Mouse (Mus musculus): ENCODE data around the gene Tulp2. TPM values are rescaled to one million over a fixed set of nuclear protein-coding genes. Genes with fewer than 3 reads are reported as not detected.
"Not testable (repeated sequence)": the region's sequence is repeated elsewhere in the genome, so short reads cannot be mapped to it uniquely, and the experiment has no call there.

The Tulp2 gene
- polyA plus RNA-seq, 1 experiment = 0.04 TPM

DNA sequence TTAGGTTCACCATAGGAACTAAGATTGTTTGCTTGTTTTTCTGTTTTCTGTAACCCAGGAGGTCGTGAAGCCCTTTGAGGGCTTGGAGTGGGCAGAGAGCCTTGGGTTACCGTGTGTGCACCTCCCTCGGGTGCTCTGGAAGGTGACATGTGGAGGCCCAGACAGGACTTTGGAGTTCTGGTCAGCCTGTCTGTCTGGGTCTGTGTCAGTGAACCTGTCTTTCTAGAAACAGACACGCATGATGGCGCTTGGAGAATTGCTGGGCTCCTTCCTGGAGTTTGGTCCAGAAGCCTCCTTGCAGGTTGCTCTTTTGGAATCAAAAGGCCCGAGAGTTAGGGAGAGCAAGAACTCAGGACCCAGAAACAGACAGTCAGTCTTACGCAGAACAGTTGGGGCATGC, 21.3 kb upstream of the Tulp2 start:
- DNase-seq (ENCODE audit: low read depth in 1 of 2, low spot score in 2 of 2) = no peak
- H3K36me3 ChIP-seq (ENCODE audit: control insufficient read depth, insufficient read depth, low read length) = peaks cover 34% of the 10 kb centered on the region
- peaks cover 6% of the 10 kb centered on the region; the same call in 1 of the 2 replicates for H3K4me1 ChIP-seq (ENCODE audit: control insufficient read depth, insufficient read depth, insufficient read length)
- TF ChIP-seq POLR2A (IDR thresholded peaks at IDR 0.05; ENCODE audit: low read depth, low read length) (no peak), CTCF (IDR thresholded peaks at IDR 0.05; ENCODE audit: extremely low read depth, insufficient read depth, insufficient read length, insufficient replicate concordance) (no peak)
- WGBS = 60% methylated on average over 7 of the region's 7 CpGs
- no peaks in the 10 kb centered on the region for H3K27me3 ChIP-seq (ENCODE audit: control insufficient read depth, insufficient read depth, low read length)
- H3K4me3 ChIP-seq (ENCODE audit: extremely low read depth, insufficient read depth, insufficient read length) = no peak overlapping the region
- peak overlapping the region; percentile 79 for H3K27ac ChIP-seq (ENCODE audit: insufficient read depth, low read length)

DNA sequence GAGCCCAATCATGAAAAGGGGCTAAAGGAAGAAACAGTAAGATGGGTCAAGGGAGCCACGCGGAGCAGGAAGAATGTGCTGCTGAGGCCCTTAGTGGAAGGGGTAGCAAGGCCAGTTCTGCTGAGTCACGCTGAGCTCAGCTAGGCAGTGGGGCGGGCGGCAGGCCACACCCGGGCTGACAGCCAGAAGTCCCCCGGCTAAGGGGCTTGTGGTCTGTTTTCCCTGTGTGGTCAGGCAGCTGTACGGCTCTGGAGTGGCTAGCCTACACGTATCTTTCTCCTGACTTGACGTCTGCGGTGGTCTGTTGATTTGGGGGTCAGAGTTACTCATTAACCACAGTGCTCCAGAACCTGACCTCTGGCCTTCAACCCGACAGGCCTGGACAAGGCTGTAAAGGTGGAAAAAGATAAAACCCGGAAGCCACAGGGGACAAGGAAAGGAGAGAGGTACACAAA, 20.8 kb upstream of the Tulp2 start:
- no peaks in the 10 kb centered on the region for H3K27me3 ChIP-seq (ENCODE audit: control insufficient read depth, insufficient read depth, low read length)
- peak overlapping the region; percentile 79 for H3K27ac ChIP-seq (ENCODE audit: insufficient read depth, low read length)
- 46% methylated on average over 13 of the region's 13 CpGs for WGBS
- H3K4me1 ChIP-seq (ENCODE audit: control insufficient read depth, insufficient read depth, insufficient read length) = peaks cover 9% of the 10 kb centered on the region; the same call in 1 of the 2 replicates
- TF ChIP-seq CTCF (IDR thresholded peaks at IDR 0.05; ENCODE audit: extremely low read depth, insufficient read depth, insufficient read length, insufficient replicate concordance) (no peak), POLR2A (IDR thresholded peaks at IDR 0.05; ENCODE audit: low read depth, low read length) (no peak)
- peak in 1 of 2 experiments; percentile 33 for DNase-seq (ENCODE audit: low read depth in 1 of 2, low spot score in 2 of 2)
- peaks cover 34% of the 10 kb centered on the region for H3K36me3 ChIP-seq (ENCODE audit: control insufficient read depth, insufficient read depth, low read length)
- H3K4me3 ChIP-seq (ENCODE audit: extremely low read depth, insufficient read depth, insufficient read length) = no peak overlapping the region

DNA sequence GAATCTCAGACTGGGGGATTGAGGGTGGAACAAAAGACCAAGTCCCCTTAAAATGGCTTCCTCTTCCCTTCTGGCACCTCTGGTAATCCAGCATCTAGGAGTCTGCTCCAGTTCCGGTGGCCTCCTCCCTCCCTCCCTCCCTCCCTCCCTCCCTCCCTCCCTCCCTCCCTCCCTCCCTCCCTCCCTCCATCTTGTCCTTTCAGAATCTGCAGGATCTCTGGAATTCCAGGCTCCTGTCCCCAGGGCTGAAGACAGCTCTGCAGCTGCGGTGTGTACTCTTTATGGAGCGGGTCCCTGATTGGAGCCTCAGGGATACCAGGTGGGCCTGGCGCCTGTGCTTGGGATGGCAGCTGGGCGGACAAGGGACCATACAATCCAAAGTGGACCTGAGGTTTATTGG, 20.4 kb upstream of the Tulp2 start:
- Histone ChIP-seq H3K36me3 (ENCODE audit: control insufficient read depth, insufficient read depth, low read length) (peaks cover 34% of the 10 kb centered on the region), H3K4me1 (ENCODE audit: control insufficient read depth, insufficient read depth, insufficient read length) (peaks cover 13% of the 10 kb centered on the region; the same call in 1 of the 2 replicates), H3K4me3 (ENCODE audit: extremely low read depth, insufficient read depth, insufficient read length) (no peak overlapping the region)

DNA sequence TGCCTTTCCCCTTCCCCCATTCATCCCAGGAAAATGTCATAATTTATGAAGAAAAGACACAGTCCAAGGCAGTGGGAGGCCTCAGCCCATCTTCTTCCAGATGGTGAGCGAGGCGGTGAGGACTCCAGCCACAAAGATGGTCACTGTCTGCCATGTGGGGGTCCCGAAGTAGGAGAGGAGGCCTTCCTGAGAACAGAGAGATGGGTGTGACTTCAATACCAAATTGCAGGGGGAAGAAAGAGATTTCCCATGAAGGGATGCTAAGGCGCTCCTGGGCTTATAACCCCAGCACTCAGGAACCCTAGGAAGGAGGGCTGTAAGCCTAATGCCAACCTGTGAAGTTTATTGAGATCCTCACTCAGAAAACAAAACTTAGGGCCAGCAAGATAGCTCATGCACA, 19.9 kb upstream of the Tulp2 start:
- DNase-seq (ENCODE audit: low read depth in 1 of 2, low spot score in 2 of 2) = no peak
- Histone ChIP-seq H3K4me3 (ENCODE audit: extremely low read depth, insufficient read depth, insufficient read length) (no peak overlapping the region), H3K27me3 (ENCODE audit: control insufficient read depth, insufficient read depth, low read length) (no peaks in the 10 kb centered on the region), H3K4me1 (ENCODE audit: control insufficient read depth, insufficient read depth, insufficient read length) (peaks cover 13% of the 10 kb centered on the region), H3K27ac (ENCODE audit: insufficient read depth, low read length) (no peak overlapping the region), H3K36me3 (ENCODE audit: control insufficient read depth, insufficient read depth, low read length) (peaks cover 33% of the 10 kb centered on the region)
- 94% methylated on average over 4 of the region's 4 CpGs for WGBS
- TF ChIP-seq CTCF (IDR thresholded peaks at IDR 0.05; ENCODE audit: extremely low read depth, insufficient read depth, insufficient read length, insufficient replicate concordance) (no peak), POLR2A (IDR thresholded peaks at IDR 0.05; ENCODE audit: low read depth, low read length) (no peak)

More for the DNA sequence above, 20.4 kb upstream of the Tulp2 start:
- peak overlapping the region; percentile 79 for H3K27ac ChIP-seq (ENCODE audit: insufficient read depth, low read length)
- TF ChIP-seq POLR2A (IDR thresholded peaks at IDR 0.05; ENCODE audit: low read depth, low read length) = no peak
- TF ChIP-seq CTCF (IDR thresholded peaks at IDR 0.05; ENCODE audit: extremely low read depth, insufficient read depth, insufficient read length, insufficient replicate concordance) = no peak
- WGBS = 96% methylated on average over 4 of the region's 5 CpGs
- no peaks in the 10 kb centered on the region for H3K27me3 ChIP-seq (ENCODE audit: control insufficient read depth, insufficient read depth, low read length)
- no peak for DNase-seq (ENCODE audit: low read depth in 1 of 2, low spot score in 2 of 2)

DNA sequence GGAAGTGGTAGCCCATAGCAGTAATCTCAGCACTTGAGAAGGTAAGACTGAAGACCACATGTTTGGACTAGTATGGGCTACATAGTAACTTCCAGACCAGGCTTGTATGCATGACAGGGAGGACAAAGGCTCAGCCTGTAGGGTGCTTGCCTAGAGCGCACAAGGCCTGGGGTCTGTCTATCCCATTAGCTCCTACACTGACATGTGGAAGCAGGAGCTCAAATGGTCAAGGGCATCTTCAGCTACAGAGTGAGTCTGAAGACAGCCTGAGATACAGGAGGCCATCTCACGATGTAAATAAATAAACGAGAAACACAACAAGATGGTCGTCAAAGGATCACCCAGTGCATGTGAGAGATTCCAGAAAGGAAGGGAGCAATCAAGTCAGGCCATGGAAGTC, 19.4 kb upstream of the Tulp2 start:
- H3K27ac ChIP-seq (ENCODE audit: insufficient read depth, low read length) = no peak overlapping the region
- H3K36me3 ChIP-seq (ENCODE audit: control insufficient read depth, insufficient read depth, low read length) = peaks cover 31% of the 10 kb centered on the region
- H3K27me3 ChIP-seq (ENCODE audit: control insufficient read depth, insufficient read depth, low read length) = no peaks in the 10 kb centered on the region
- DNase-seq (ENCODE audit: low read depth in 1 of 2, low spot score in 2 of 2) = no peak
- no peak overlapping the region for H3K4me3 ChIP-seq (ENCODE audit: extremely low read depth, insufficient read depth, insufficient read length)
- 91% methylated on average over 4 of the region's 4 CpGs for WGBS
- peaks cover 10% of the 10 kb centered on the region for H3K4me1 ChIP-seq (ENCODE audit: control insufficient read depth, insufficient read depth, insufficient read length)
- TF ChIP-seq CTCF (IDR thresholded peaks at IDR 0.05; ENCODE audit: extremely low read depth, insufficient read depth, insufficient read length, insufficient replicate concordance) = no peak
- no peak for TF ChIP-seq POLR2A (IDR thresholded peaks at IDR 0.05; ENCODE audit: low read depth, low read length)

DNA sequence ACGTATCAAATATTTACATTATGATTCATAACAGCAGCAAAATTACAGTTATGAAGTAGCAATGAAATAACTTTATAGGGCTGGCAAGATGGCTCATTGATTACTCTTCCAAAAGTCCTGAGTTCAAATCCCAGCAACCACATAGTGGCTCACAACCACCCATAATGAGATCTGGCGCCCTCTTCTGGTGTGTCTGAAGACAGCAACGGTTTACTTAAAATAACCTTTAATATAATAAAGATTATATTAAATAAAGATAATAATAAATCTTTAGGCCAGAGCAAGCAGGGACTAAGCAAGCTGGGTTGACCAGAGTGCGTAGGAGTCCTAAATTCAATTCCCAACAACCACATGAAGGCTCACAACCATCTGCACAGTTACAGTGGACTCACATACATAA, 18.8 kb upstream of the Tulp2 start:
- not testable (repeated sequence) for H3K27me3 ChIP-seq (ENCODE audit: control insufficient read depth, insufficient read depth, low read length); H3K27ac ChIP-seq (ENCODE audit: insufficient read depth, low read length); H3K4me1 ChIP-seq (ENCODE audit: control insufficient read depth, insufficient read depth, insufficient read length); H3K4me3 ChIP-seq (ENCODE audit: extremely low read depth, insufficient read depth, insufficient read length); DNase-seq (ENCODE audit: low read depth in 1 of 2, low spot score in 2 of 2)
- H3K36me3 ChIP-seq (ENCODE audit: control insufficient read depth, insufficient read depth, low read length) = peaks cover 27% of the 10 kb centered on the region
- 78% methylated on average over 4 of the region's 4 CpGs for WGBS

DNA sequence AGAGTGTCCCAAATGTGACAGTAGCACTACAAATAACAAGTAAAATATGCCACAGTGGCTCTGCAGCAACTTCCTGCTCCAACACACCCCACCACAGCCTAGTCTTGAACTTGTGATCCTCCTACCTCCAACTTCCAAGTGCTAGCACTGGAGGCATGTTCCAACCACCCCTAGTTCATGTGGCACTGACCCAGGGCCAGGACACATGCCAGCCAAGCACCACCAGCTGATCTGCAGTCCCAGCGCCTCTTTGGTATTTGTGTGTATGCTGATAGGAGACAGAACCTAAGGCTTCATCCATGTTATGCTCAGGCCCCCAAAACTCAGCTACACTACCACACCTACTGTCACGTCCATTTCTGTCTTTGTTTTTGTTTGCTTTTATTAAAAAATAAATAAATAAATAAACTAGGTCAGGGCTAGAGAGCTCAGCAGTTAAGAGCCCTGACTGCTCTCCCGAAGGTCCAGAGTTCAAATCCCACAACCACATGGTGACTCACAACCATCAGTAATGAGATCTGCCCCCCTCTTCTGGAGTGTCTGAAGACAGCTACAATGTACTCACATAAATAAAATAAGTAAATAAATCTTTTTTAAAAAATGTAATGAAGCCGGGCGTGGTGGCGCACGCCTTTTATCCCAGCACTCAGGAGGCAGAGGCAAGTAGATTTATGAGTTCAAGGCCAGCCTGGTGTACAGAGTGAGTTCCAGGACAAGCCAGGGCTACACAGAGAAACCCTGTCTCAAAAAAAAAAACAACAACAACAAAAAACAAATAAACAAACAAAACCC, 17.5 kb upstream of the Tulp2 start:
- TF ChIP-seq CTCF (IDR thresholded peaks at IDR 0.05; ENCODE audit: extremely low read depth, insufficient read depth, insufficient read length, insufficient replicate concordance) (no peak), POLR2A (IDR thresholded peaks at IDR 0.05; ENCODE audit: low read depth, low read length) (no peak)
- H3K4me1 ChIP-seq (ENCODE audit: control insufficient read depth, insufficient read depth, insufficient read length) = peaks cover 7% of the 10 kb centered on the region
- no peak overlapping the region for H3K27ac ChIP-seq (ENCODE audit: insufficient read depth, low read length)
- peaks cover 19% of the 10 kb centered on the region for H3K36me3 ChIP-seq (ENCODE audit: control insufficient read depth, insufficient read depth, low read length)
- no peak overlapping the region for H3K4me3 ChIP-seq (ENCODE audit: extremely low read depth, insufficient read depth, insufficient read length)
- WGBS = 93% methylated on average over 7 of the region's 7 CpGs
- H3K27me3 ChIP-seq (ENCODE audit: control insufficient read depth, insufficient read depth, low read length) = no peaks in the 10 kb centered on the region
- DNase-seq (ENCODE audit: low read depth in 1 of 2, low spot score in 2 of 2) = no peak
